Mouse (Mus musculus) adrenal gland, adult 2 months (tissue): ENCODE data around the gene Rpl32. TPM values are rescaled to one million over a fixed set of nuclear protein-coding genes. Genes with fewer than 3 reads are reported as not detected.

Experiments used
- DNase-seq: peaks from one replicate; pipeline ENCODE4 v3.0.0; 2021
- polyA plus RNA-seq: library from polyadenylated mRNA; depleted of rRNA; stranded (reverse); fragments of >200 nt; gene quantifications from 2 replicates; pipeline ENCODE4 v1.2.3, GENCODE M21; 2012
- total RNA-seq, 2 experiments: library from RNA; stranded (reverse); gene quantifications; 2 replicates each; pipeline ENCODE4 v1.2.3; 2021

Rpl32 gene
- total and polyA plus RNA-seq, 3 experiments: 71.3 to 1,275 (median 1,129) TPM

- DNase-seq: no peak
These were observed 6.5 kb upstream of the Rpl32 start for GRCm38 (mm10) chr6:115815041-115815440.

DNA sequence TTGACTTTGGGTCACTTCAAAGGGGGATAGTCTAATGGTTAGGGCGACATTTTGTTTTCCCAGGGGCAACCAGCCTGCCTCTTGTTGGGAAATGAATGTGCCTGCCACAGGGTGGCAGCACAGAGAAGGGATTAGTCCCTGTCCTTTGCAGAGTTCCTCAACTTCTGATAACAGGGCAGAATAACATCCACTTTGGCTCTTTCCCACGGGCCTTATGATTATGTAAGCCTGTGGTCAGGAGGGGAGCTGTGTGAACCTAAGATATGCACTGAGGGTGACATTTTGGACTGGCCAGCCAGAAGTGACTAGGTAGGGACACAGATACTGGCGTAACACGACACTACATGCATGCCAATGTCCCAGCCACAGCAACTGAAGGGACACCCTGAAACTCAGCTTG, 5.6 kb upstream of the Rpl32 start:
- DNase-seq: peak; percentile 72

DNA sequence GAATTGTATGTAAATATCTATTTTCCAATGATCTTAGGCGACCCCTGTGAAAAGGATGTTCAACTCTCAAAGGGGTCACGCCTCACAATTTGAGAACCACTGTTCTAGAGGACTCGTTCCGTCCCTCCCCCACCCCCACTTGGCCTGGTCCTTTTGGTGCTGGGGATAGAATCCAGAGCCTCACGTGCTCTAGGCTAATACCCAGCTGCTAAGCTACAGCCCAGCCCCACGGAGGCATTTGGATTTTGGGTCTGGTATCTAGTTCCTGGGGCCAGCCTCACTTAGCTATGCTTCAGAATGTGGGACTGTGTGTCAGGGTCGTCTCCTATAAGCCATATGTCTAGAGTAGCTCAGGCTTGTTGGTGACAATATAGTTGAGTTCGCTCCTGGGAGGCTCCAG, 3.1 kb upstream of the Rpl32 start:
- no peak for DNase-seq

DNA sequence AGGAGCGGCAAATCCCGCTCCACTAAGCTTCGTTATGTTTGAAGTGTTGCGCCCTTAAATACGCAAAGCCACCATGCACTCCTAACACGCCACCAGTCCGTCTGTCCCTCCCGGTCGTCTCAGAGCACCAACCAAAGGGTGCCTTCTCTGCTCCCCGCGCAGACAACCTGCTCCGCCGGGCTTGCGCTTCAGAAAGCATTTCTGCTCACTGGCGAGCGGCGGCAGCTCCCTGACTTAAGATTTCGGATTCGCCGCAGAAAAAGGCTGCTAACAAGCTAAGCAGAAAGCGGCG, 405 bp downstream of the Rpl32 start:
- DNase-seq: no peak

GRCm38 (mm10) chr6:115807464-115808195, 917 bp downstream of the Rpl32 start:
- DNase-seq: no peak

GRCm38 (mm10) chr6:115804432-115805192, 3.9 kb downstream of the Rpl32 start:
- DNase-seq: no peak

GRCm38 (mm10) chr6:115803541-115804382, 4.8 kb downstream of the Rpl32 start:
- peak; percentile 79 for DNase-seq

- DNase-seq: no peak
These were observed 6.7 kb downstream of the Rpl32 start for GRCm38 (mm10) chr6:115801811-115802210.

- DNase-seq: no peak
These were observed 15.8 kb downstream of the Rpl32 start for GRCm38 (mm10) chr6:115792691-115793215.

GRCm38 (mm10) chr6:115791842-115792686, 16.5 kb downstream of the Rpl32 start:
- no peak for DNase-seq

GRCm38 (mm10) chr6:115791016-115791415, 17.5 kb downstream of the Rpl32 start:
- no peak for DNase-seq

DNA sequence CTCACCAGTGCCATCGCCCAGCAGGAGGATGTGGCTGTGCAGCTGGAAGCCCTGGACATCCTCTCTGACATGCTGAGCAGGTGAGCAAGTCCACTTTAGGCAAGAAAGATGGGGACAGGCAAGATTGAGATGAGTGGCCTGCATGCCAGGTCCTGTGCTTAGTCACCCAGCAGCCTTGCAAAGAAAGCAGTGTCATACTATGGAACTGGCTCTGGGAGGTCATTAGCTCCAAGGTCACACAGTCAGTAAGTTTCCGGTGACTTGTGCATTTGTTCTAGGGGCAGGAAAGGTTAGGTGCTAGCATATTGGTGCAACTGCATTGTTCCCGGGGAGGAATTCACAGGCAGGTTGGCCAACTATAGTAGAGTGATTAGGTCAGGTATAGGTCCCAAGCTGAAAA, 25.8 kb downstream of the Rpl32 start:
- DNase-seq: peak; percentile 85

GRCm38 (mm10) chr6:115776363-115776762, 32.2 kb downstream of the Rpl32 start:
- no peak for DNase-seq

DNA sequence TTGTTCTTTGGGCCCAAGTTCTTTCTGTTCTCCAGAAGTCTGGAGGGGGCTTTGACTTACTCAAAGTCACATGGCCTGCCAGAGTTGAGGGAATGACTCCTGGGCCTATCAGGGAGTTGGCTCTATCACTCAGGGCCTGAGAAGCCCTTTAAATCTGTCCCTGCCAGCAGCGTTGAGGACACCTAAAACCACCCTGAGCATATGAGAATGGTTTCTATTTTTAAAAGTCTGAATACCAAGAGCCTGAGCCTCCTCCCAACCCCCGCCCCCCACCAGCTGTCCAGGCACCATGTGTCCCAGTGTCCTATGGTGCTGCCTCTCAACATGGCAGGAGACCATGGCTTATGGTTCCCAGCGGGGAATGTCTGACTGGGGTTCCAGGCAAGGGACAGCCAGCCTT, 32.7 kb downstream of the Rpl32 start:
- no peak for DNase-seq

DNA sequence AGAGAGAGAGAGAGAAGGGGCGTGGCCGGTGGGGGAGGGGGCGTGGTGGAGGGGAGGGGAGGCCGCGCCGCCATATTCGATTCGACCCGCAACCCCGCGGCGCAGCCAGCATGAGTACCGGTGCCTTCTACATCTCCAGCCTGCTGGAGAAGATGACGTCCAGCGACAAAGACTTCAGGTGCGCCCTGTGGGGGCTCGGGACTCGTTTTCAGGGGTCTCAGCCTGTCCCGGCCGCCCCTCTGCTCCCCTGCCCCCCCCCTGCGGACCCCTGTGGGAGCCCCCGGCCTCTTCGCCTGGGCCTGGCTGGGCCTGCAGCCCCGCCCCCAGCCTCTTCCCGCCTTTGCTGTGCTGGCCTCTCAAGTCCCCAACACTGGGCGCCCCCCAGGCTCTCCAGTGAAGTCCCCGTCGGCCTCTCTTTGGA, 34.0 kb downstream of the Rpl32 start, which contains the start of gene Cand2:
TSS of gene Cand2 (plus strand) at position 38 of the 421 bp plus-strand sequence.
- peak; percentile 62 for DNase-seq

GRCm38 (mm10) chr6:115773966-115774413, 34.6 kb downstream of the Rpl32 start:
- peak; percentile 52 for DNase-seq

- no peak for DNase-seq
These were observed 35.9 kb downstream of the Rpl32 start for GRCm38 (mm10) chr6:115772604-115773003.

- no peak for DNase-seq
These were observed 36.3 kb downstream of the Rpl32 start for GRCm38 (mm10) chr6:115772201-115772600.

DNA sequence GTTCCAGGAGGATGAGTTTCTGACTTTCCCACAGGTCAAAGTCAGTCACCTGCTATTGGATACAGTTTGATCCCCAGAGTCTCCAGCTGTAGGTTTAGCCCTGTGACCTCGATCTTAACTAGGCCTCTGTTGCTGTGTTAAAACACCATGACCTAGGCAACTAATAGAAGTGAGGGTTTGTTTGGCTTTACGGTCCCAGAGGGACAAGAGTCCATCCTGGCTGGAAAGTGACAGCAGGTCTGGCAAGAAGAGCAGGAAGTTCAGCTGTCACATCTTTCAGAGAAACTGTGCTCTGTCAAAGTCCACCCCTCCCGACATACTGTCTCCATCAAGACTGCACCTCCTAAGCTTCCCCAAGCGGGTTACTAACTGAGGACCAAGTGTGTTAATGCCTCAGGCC, 37.7 kb downstream of the Rpl32 start:
- no peak for DNase-seq

- DNase-seq: no peak
These were observed 38.4 kb downstream of the Rpl32 start for GRCm38 (mm10) chr6:115770059-115770670.

- DNase-seq: no peak
These were observed 40.3 kb downstream of the Rpl32 start for GRCm38 (mm10) chr6:115768207-115768606.
